Mouse (Mus musculus): Measurements from ENCODE around the gene Ophn1. TPM values are rescaled to one million over a fixed set of nuclear protein-coding genes. Genes with fewer than 3 reads are reported as not detected.

The Ophn1 gene
- total RNA-seq (2014; fragmentation: Nextera tagmentation) (not detected in 2 replicates), total RNA-seq (2017) (0.05 and 0.12 TPM in 2 replicates), polyA plus RNA-seq (2012) (not detected in 2 replicates)

- TF ChIP-seq CTCF (IDR thresholded peaks at IDR 0.05; ENCODE audit: low read depth, low read length) (no peak), GATA1 (IDR thresholded peaks at IDR 0.05; ENCODE audit: borderline replicate concordance, low read length) (no peak), TAL1 (conservative IDR thresholded peaks at IDR 0.05; ENCODE audit: low read depth, low read length) (no peak), POLR2AphosphoS5 (IDR thresholded peaks at IDR 0.05; ENCODE audit: insufficient replicate concordance, low read depth, low read length) (no peak)
- Histone ChIP-seq H3K9me3 (replicated peaks) (no peaks in the 10 kb centered on the region), H3K36me3 (replicated peaks) (no peaks in the 10 kb centered on the region), H3K4me3 (ENCODE audit: low read depth, low read length) (no peak within 1 kb of the TSS), H3K4me1 (ENCODE audit: insufficient read depth, low read depth, low read length) (no peaks in the 10 kb centered on the region), H3K27me3 (ENCODE audit: insufficient read depth, low read length) (peaks cover 5% of the 10 kb centered on the region; the same call in 1 of the 2 replicates)
- DNase-seq (ENCODE audit: low spot score), result no peak
- no peak for ATAC-seq (ENCODE audit: extremely low read depth, insufficient number of reproducible peaks, low FRiP score, poor library complexity, severe bottlenecking)
These were observed at the start of gene Ophn1 for GRCm38 (mm10) chrX:98890406-98891116. TSS of gene Ophn1 (minus strand) at chrX:98891025.

GRCm38 (mm10) chrX:98937555-98938294, 46.9 kb upstream of the Ophn1 start:
- no peaks in the 10 kb centered on the region for H3K9me3 ChIP-seq (replicated peaks)
- H3K36me3 ChIP-seq (replicated peaks), result peaks cover 23% of the 10 kb centered on the region
- H3K4me3 ChIP-seq (ENCODE audit: low read depth, low read length), result peak overlapping the region; percentile 82
- peaks cover 5% of the 10 kb centered on the region; the same call in 1 of the 2 replicates for H3K27me3 ChIP-seq (ENCODE audit: insufficient read depth, low read length)
- TF ChIP-seq POLR2AphosphoS5 (IDR thresholded peaks at IDR 0.05; ENCODE audit: insufficient replicate concordance, low read depth, low read length) (no peak), GATA2 (IDR thresholded peaks at IDR 0.05; ENCODE audit: borderline replicate concordance, low read depth, low read length) (no peak), TAL1 (conservative IDR thresholded peaks at IDR 0.05; ENCODE audit: low read depth, low read length) (no peak), GATA1 (IDR thresholded peaks at IDR 0.05; ENCODE audit: borderline replicate concordance, low read length) (no peak), CTCF (IDR thresholded peaks at IDR 0.05; ENCODE audit: low read depth, low read length) (0 out of 2 replicates have a peak, but pooled peaks have one; percentile 8)
- DNase-seq (ENCODE audit: low spot score) (peak; percentile 61), ATAC-seq (ENCODE audit: extremely low read depth, insufficient number of reproducible peaks, low FRiP score, poor library complexity, severe bottlenecking) (peak; percentile 74)
- peaks cover 11% of the 10 kb centered on the region for H3K4me1 ChIP-seq (ENCODE audit: insufficient read depth, low read depth, low read length)

GRCm38 (mm10) chrX:98936707-98937554, 46.1 kb upstream of the Ophn1 start:
- DNase-seq (ENCODE audit: low spot score) (peak; percentile 13), ATAC-seq (ENCODE audit: extremely low read depth, insufficient number of reproducible peaks, low FRiP score, poor library complexity, severe bottlenecking) (peak; percentile 64)
- TF ChIP-seq CTCF (IDR thresholded peaks at IDR 0.05; ENCODE audit: low read depth, low read length), result no peak
- TF ChIP-seq POLR2AphosphoS5 (IDR thresholded peaks at IDR 0.05; ENCODE audit: insufficient replicate concordance, low read depth, low read length), result no peak
- no peak for TF ChIP-seq GATA1 (IDR thresholded peaks at IDR 0.05; ENCODE audit: borderline replicate concordance, low read length)
- no peak for TF ChIP-seq GATA2 (IDR thresholded peaks at IDR 0.05; ENCODE audit: borderline replicate concordance, low read depth, low read length)
- TF ChIP-seq TAL1 (conservative IDR thresholded peaks at IDR 0.05; ENCODE audit: low read depth, low read length), result no peak
- H3K9me3 ChIP-seq (replicated peaks), result no peaks in the 10 kb centered on the region
- peak overlapping the region; percentile 82 for H3K4me3 ChIP-seq (ENCODE audit: low read depth, low read length)
- peaks cover 11% of the 10 kb centered on the region for H3K4me1 ChIP-seq (ENCODE audit: insufficient read depth, low read depth, low read length)
- peaks cover 16% of the 10 kb centered on the region for H3K36me3 ChIP-seq (replicated peaks)
- peaks cover 8% of the 10 kb centered on the region; the same call in 1 of the 2 replicates for H3K27me3 ChIP-seq (ENCODE audit: insufficient read depth, low read length)

- Histone ChIP-seq H3K4me3 (ENCODE audit: low read depth, low read length) (peak within 1 kb of the TSS; percentile 82), H3K36me3 (replicated peaks) (peaks cover 10% of the 10 kb centered on the region), H3K4me1 (ENCODE audit: insufficient read depth, low read depth, low read length) (peaks cover 11% of the 10 kb centered on the region), H3K27me3 (ENCODE audit: insufficient read depth, low read length) (peaks cover 8% of the 10 kb centered on the region; the same call in 1 of the 2 replicates), H3K9me3 (replicated peaks) (no peaks in the 10 kb centered on the region)
- ATAC-seq (ENCODE audit: extremely low read depth, insufficient number of reproducible peaks, low FRiP score, poor library complexity, severe bottlenecking), result no peak
- TF ChIP-seq TAL1 (conservative IDR thresholded peaks at IDR 0.05; ENCODE audit: low read depth, low read length) (no peak), GATA2 (IDR thresholded peaks at IDR 0.05; ENCODE audit: borderline replicate concordance, low read depth, low read length) (no peak), CTCF (IDR thresholded peaks at IDR 0.05; ENCODE audit: low read depth, low read length) (no peak), GATA1 (IDR thresholded peaks at IDR 0.05; ENCODE audit: borderline replicate concordance, low read length) (no peak), POLR2AphosphoS5 (IDR thresholded peaks at IDR 0.05; ENCODE audit: insufficient replicate concordance, low read depth, low read length) (no peak)
- no peak for DNase-seq (ENCODE audit: low spot score)
These were observed 45.3 kb upstream of the Ophn1 start, which contains the start of gene Yipf6 for GRCm38 (mm10) chrX:98936101-98936500. TSS of gene Yipf6 (plus strand) at chrX:98936316.

GRCm38 (mm10) chrX:98919423-98919822, 28.6 kb upstream of the Ophn1 start:
- Histone ChIP-seq H3K9me3 (replicated peaks) (no peaks in the 10 kb centered on the region), H3K36me3 (replicated peaks) (no peaks in the 10 kb centered on the region), H3K4me1 (ENCODE audit: insufficient read depth, low read depth, low read length) (no peaks in the 10 kb centered on the region), H3K4me3 (ENCODE audit: low read depth, low read length) (no peak overlapping the region), H3K27me3 (ENCODE audit: insufficient read depth, low read length) (no peaks in the 10 kb centered on the region; the same call in 1 of the 2 replicates)
- no peak for DNase-seq (ENCODE audit: low spot score)
- ATAC-seq (ENCODE audit: extremely low read depth, insufficient number of reproducible peaks, low FRiP score, poor library complexity, severe bottlenecking), result no peak
- TF ChIP-seq TAL1 (conservative IDR thresholded peaks at IDR 0.05; ENCODE audit: low read depth, low read length) (no peak), GATA1 (IDR thresholded peaks at IDR 0.05; ENCODE audit: borderline replicate concordance, low read length) (no peak), CTCF (IDR thresholded peaks at IDR 0.05; ENCODE audit: low read depth, low read length) (no peak), POLR2AphosphoS5 (IDR thresholded peaks at IDR 0.05; ENCODE audit: insufficient replicate concordance, low read depth, low read length) (no peak), GATA2 (IDR thresholded peaks at IDR 0.05; ENCODE audit: borderline replicate concordance, low read depth, low read length) (no peak)
